Mouse (Mus musculus) embryo, embryonic 10 days (tissue): ENCODE measurements around the gene Zfp428.
A peak's percentile ranks its signal among the peaks of the same experiment; 100 is the strongest.

Source experiments
- DNase-seq: peaks from one replicate; pipeline ENCODE4 v3.0.0-alpha.2; 2015; ENCODE audit warnings: low spot score

The Zfp428 gene

DNA sequence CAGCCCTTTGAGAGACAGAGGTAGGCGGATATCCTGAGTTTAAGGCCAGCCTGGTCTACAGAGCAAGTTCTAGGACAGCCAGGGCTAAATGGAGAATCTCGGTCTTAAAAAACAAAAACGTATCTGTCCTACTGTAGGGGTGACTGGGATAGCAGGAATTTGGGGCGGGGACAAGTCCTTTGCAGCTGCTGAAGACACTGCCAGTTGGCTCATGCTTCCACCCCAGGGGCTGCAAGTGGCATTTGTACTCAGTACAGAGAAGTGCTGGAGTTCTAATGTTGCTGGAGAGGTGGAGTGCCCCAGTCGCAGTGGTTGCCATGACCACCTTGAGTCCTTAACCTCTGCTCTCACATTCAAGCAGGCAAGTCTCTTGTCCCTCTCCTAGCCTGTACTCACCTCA, 16.0 kb downstream of the Zfp428 start:
- DNase-seq: no peak

DNA sequence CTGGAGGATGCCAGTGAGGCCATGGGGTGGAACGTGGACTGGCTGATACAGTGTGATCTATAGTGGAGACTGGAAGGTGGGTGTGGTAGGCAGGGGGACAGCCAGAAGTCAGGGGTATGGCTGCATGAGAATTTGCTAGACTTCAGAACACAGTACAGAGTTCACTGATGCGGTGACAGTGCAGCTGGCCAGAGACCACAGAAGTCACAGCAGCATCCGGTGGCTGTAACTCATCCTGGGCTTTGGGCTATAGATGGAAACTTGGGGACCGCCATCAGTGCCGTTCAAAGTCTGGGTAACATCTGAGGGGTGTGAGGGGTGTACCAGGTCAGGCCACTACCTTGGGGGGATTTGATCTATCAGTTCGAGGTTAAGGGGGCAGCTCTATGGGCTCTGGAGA, 16.9 kb downstream of the Zfp428 start:
- DNase-seq: no peak

DNA sequence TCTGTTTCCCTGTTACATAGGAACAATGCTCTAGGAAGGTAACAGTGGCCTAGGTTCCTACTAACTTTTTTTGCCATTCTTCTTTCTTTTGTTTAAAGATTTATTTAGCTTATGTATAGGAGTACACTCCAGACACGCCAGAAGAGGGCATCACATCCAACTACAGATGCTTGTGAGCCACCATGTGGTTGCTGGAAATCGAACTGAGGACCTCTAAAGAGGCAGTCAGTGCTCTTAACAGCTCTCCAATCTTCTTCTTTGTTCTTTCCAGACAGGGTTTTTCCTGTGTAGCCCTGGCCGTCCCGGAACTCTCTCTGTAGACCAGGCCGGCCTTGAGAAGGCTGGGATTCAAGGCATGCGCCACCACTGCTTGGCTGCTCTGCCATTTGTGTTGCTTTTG, 18.2 kb downstream of the Zfp428 start:
- DNase-seq: no peak

DNA sequence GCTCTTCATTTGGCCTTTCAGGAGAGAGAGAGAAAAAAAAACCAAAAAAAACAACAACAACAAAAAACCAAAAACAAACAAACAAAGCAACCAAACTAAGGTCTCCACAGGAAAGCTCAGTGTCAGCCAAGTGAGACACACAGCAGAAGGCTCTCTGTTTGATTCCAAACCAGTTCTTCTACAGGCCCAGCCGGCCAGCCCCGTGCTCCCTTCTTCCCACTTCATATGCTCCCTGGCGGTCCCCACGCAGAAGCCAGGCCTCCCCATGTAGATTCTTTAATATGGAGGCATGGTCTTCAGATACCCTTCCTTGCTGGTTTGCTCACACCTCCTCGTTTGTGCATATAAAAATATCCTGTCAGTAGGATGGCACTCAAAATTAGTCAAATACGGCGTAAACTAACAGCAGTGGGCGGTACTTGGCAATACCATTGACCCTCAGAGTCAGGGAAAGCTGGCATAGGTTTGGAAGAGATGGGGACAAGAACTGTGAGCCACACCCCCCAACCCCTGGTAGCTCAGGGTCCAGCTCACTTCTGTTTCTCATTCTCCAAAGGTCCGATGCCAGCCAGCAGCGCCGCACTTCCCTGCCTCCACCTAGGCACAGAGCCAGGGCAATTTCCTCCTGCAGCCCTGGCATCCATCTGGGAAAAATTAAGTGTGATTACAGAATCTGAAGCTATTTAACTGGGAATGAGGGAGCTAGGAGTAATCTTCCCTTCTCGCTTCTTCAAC, 19.0 kb downstream of the Zfp428 start:
- no peak for DNase-seq

DNA sequence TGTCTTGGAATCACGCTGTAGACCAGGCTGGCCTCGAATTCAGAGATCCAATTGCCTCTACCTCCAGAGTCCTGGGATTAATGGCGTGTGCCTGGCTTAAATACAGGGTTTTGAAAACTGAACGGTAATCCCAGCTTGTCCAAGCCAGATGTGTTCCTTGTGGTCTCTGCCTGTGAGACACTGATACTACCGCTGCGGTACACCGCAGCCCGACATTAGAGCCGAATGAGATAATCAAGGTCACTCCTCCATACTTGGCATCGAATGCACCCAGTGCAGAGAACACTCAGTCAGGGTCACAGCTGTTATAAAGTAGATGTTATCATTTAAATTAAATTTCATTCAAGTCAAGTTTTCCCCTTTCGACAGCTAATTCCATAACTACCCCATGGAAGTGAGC, 22.1 kb downstream of the Zfp428 start:
- DNase-seq: no peak

DNA sequence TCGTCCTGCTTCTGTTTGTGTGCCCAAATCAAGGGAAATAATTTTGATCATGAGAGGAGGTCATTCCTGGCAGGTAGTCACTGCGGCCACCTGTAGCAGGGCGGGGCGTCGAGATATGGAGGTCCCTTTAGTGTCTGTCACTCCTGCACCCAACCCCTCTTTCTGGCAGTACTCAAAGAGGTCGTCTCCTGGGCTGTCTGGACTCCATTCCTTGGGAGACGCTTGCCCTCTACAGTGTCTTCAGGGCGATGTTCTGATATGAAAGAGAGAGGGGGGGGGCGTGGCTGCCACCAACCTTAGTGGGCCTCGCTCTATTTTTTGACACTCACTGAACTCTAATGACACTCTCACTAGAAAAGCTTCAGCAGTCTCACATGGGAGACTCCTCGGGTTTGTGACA, 22.8 kb downstream of the Zfp428 start:
- no peak for DNase-seq

DNA sequence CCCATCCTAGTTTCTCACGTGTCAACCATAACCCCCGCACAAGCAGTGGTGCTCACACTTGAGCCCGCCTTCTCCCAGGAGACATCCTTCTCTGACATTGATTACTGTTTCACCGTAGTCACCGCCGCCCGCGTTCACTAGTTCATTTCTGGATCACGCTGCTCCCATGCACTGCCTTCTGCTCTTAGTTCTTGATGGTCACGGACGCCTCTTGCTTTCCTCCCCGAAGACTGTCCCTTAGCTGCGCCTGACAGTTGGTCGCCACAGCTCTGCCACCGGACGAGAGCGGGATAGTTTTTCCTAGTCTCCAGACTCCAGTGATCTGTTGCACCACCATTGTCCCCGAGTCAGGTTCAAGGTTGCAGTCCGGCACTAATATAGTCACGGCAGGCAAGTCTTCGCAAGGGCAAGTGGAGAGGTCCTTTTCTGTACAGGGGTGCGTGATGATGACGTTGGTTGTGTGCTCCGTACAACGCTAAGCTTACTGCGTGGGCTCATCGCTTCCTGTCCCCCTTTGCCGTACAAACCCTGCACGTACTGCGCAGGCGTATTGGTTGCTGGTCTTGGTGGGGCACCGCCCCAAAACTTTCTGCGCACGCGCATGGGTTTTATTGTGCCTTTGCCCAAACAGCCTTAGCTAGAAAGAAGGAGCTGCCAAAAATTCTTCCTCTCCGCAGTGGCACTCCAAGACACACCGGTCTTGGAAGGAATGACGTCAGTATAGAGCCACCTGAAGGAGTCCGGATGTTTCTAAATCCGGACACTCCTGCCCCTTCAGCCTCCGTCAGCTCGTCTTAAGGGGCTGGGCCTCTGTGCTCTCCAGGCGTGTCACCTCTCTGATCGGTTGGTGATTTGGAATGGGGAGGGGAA, 23.5 kb downstream of the Zfp428 start, which contains the start of gene Irgq:
TSS of gene Irgq (plus strand) at position 628 of the 870 bp plus-strand sequence.
- peak; percentile 100 for DNase-seq

DNA sequence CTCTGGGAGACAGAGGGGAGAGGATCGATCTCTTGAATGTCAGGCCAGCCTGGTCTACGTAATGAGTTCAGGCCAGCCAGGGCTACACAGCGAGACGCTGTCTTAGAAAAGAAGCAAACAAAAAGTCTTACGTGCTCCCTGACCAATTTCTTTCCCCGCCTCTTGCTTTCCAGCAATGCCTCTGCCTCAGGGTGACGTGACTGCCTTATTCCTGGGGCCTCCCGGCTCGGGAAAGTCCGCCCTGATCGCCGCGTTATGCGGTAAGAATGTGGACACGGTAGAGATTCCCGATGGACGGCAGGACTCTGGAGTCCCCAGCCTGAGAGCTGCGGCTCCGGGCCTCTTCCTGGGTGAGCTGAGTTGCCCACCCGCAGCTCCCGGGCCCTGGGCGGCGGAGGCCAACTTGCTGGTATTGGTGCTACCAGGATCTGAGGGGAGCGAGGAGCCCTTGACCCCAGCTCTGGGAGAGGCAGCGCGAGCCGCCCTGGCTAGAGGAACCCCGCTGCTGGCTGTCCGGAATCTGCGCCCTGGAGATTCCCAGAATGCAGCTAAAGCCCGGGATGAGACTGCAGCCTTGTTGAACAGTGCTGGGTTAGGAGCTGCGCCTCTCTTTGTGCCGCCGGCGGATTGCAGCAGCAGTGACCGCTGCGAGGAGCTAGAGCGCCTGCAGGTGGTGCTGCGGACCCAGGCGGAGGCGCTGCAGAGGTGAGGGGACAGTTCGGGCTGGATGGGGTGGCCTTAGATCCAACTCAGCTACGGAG, 24.6 kb downstream of the Zfp428 start:
- peak; percentile 87 for DNase-seq

DNA sequence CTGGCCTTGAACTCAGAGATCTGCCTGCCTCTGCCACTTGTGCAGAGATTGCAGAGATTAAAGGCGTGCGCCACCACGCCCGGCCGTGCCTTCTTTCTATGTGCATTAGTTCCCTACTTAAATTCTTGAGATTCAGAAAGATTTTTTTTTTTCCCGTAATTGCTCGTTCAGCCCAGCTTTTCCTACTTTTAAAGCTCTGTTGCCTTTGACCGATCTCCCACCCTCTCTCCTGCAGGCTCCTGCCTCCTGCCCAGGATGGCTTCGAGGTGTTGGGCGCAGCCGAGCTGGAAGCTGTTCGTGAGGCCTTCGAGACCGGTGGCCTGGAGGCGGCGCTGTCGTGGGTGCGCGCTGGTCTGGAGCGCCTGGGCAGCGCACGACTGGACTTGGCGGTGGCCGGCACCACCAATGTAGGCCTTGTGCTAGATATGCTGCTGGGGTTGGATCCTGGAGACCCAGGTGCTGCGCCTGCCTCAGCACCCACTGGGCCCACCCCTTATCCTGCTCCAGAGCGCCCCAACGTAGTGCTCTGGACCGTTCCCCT, 26.3 kb downstream of the Zfp428 start:
- no peak for DNase-seq

DNA sequence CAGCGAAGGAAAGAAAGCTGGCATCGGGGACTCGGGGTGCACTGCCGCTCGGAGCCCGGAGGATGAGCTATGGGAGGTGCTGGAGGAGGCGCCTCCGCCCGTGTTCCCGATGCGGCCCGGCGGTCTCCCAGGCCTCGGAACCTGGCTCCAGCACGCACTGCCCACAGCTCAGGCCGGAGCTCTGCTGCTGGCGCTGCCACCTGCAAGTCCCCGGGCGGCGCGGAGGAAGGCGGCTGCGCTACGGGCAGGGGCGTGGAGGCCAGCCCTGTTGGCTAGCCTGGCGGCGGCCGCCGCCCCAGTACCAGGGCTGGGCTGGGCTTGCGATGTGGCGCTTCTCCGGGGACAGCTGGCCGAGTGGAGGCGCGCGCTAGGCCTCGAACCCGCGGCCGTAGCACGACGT, 27.0 kb downstream of the Zfp428 start:
- DNase-seq: no peak

DNA sequence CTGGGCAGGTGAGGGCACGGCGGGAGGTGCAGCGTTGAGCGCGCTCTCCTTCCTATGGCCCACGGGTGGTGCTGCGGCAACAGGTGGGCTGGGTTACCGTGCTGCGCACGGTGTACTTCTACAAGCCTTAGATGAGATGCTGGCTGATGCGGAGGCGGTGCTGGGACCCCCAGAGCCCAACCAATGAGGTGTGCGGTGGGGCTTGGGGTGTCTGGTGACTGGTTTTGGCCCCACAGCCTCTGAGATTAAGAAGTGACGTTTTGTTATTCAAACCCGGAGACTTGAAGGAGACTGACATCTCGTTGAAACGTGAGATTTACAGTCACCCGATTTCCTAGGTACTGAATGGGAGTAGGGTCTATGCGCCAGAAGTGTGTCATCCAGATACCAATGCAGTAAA, 27.5 kb downstream of the Zfp428 start:
- no peak for DNase-seq

DNA sequence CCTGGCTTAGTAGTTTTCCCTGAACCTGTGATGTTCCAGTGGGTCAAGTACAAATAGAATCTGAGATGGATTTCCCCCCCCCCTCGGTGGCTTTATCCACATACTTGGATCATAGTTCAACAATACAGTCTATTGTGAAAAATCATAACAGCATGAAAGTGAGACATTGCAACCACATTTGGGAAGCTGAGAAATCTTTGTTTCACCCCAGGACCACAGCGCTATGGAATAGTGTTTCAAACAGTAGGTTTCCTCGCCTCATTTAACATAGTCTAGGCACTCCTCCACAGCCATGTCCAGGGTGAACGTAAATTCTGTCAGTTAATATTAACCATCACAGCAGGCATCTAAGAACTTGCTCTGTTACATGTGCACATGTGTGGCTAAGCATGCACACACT, 30.3 kb downstream of the Zfp428 start:
- DNase-seq: no peak

DNA sequence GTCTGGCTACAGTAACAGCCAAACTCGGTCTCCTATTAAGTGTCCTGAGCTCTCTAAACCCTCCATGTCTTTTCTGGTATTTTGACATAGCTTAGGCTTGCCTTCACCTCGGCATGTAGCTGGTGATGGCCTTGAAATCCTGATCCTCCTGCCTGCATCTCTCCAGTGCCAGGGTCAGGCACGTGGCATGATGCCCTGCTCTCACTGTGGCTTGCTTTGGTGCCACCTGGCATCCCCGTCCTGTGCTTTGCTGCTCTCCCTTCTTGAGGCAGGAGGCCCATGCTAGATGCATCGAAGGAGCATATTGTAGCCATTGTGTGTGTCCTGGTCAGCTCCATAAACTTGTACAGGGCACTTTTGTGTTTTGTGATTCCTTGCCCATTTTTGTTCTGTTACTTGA, 30.8 kb downstream of the Zfp428 start:
- no peak for DNase-seq

DNA sequence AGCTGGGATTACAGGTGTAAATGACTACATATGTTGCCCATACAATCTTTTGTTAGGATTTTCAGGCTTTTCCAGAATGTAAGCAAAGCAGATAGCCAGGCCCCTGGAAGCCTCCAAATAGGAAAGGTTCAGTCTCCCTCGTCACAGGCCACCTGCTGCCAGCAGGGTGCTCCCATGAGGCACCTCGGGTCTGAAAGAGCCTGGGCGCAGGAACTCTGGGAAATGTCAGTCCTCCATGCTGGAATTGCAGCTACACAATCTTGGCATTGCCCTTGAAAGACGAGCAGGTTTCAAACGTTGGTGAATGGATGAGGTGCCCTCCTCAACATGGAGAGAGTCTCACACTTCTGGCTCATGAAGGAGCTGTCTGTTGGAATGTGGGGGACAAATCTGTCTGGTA, 31.3 kb downstream of the Zfp428 start:
- no peak for DNase-seq

DNA sequence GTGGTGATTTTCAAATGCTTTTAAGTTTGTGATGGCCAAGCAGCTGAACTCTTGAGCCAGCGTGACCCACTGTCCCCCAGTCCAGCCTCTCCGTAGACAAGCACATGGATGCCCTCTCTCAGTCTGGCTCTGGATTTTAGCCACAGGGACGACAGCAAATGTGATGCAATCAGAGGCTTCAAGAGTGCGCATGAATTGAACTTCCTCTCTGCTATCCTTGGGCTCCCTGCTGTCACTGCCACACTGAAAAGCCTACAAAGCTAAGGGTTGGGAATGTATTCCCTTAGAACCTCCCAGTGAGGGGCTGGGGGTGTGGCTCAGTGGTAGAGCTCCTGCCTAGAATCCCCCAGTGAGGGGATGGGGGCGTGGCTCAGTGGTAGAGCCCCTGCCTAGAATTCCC, 31.9 kb downstream of the Zfp428 start:
- no peak for DNase-seq

DNA sequence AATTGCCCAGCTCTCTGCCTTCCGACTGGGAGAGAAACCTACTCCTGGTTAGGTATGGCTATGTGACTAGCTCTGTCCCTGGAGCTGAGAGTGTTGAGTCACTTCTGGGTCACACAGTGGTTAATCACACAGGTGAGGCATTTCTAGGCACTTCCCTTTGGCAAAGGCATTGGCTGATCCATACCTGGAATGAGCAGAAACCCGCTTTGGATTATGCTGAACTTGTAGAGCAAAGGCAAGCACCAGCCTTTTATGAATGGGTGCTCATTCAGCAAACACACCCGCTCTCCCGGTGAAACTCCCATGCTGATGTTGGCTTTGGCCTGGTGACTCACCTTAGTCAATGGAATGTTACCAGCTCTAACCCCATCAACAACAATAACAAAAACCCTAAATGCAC, 32.9 kb downstream of the Zfp428 start:
- DNase-seq: no peak

DNA sequence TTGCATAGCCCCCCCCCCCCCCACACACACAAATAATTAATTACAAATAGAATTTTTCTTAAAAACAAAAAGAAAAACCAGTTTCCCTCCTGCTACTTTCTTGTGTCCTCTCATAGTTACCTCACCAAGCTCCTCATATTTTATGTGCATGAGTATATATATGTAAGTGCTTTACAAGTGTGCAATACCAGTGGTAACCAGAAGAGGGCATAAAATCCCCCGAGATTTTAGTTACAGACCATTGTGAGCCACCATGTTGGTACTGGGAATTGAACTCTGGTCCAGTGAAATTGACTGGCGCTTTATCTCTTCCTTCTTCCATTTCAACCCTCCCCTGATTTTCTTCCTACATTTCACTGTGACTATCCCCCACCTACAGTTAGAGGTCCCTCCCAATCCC, 37.7 kb downstream of the Zfp428 start:
- no peak for DNase-seq

DNA sequence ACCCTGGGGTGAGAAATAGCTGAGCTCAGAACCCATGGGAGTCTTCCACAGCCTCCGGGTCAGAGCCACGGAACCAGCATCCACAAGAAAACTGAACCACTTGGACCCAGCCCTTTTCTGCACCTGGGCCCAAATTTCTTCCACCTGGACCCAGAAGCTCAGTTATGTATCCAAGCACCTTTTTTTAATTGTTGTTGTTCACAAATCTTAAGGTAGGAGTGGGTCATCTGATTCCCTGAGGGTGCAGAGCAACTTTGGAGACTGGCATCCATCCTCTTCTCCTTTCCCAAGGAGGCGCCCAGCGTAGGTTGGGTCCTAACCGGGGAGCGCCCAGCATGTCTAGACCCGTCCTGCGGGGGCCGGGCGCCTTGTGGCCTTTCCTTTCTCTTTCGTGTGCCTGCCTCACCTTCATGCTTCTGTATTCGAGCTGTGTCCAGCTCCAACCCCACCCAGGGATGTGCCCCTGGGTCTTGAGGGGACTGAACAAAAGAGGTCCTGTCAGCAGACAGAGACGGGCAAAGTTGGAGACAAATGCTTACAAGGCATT, 39.3 kb downstream of the Zfp428 start, which contains the start of the genes Pinlyp and Xrcc1:
TSS of gene Pinlyp (minus strand) at position 51 of the 547 bp plus-strand sequence.
TSS of gene Xrcc1 (plus strand) at position 222 of the 547 bp plus-strand sequence.
- no peak for DNase-seq

DNA sequence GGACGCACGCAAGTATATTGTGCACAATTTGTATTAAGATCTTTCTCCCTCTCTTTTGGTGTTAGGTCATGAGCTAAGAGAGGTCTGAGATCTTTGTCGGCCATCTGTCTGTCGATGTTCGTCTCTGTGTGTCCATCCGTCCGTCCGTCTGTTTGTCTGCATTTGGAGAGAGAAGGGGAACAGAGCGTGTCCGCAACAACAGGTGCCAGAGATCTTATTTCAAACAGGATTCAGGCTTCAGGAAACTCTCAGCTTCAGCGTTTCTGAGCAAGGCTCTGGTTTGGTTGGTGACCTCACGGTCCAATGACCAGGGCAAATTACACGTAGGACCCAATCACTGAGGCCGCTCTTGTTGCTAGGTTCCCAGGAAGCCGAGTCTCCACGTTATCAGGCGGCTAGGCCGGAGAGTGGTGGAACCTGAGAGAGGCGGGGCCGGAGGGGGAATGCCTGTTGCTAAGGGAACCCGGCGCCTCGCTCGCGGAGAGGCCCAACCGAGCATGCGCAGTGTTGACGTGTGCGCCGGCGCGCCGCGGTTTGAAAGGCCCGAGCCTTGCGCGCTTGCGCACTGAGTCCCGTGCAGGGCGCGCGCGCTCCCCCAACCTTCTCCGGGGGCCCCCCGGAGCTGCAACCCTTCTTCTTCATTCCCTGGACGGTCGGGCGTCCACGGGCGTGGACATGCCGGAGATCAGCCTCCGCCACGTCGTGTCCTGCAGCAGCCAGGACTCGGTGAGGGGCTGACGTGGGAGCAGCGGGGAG, 40.0 kb downstream of the Zfp428 start:
- peak; percentile 100 for DNase-seq

DNA sequence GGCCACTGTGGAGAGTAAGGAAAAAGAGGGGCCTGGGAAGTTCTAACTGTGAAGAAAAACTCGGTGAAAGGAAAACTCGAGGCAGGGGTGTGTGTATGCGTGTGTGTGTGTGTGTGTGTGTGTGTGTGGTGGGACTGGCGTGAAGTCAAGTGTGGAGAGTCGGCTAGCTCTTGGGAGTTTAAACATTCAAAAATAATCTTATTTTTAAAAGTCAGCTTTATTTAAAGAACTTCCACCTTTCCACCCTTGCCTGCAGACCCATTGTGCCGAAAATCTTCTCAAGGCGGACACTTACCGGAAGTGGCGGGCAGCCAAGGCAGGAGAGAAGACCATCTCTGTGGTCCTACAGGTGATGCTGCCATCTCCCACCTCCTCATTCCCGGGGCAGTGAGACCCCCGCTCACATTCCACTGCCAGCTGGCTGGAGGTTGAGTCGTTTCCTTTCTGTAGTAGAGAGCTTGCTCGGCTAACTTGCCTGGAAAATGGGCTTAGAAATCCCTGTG, 40.8 kb downstream of the Zfp428 start:
- no peak for DNase-seq
